ENCODE assay signal across 19 mouse cellular contexts in genomic region chr2:77768321-77768886, GRCm38 (mm10). TPM values are rescaled to one million over a fixed set of nuclear protein-coding genes. Genes with fewer than 3 reads are reported as not detected.
DNase-seq lines count a peak whose midpoint lies in the region; ATAC-seq lines count a peak whose summit lies in the region.
"Had no signal": no experiment of that assay in that cellular context is flagged by ENCODE, and none has a peak within 500 bp of the region (broad histone marks: within the 10 kb centered on the region; RNA-seq: fewer than 3 reads in every experiment).

No protein-coding gene starts in this region.

- WGBS in hindbrain, embryonic 15.5 days, result 38% methylated on average over 17 of the region's 17 CpGs
- WGBS in liver, embryonic 11.5 days, result 85% methylated on average over 17 of the region's 17 CpGs

- no peak overlapping the region for H3K9ac ChIP-seq in hindbrain, embryonic 15.5 days
- H3K9ac ChIP-seq in liver, embryonic 11.5 days (ENCODE audit: low read depth, low read length), result no peak overlapping the region
- H3K9ac ChIP-seq: embryonic facial prominence, embryonic 15.5 days; forebrain, embryonic 15.5 days; heart, embryonic 15.5 days; liver, embryonic 13.5 days; midbrain, embryonic 13.5 days had no signal

- intact Hi-C loops in left cerebral cortex, postnatal 25 days (cut with DNase I), result loop anchor here (5.0 kb wide), 1 partner anchor 49 kb away; the partner anchor contains the start of gene Zfp385b
- intact Hi-C loops in heart, postnatal 25 days (cut with DNase I), result no loop called here

- H3K27ac ChIP-seq in hindbrain, embryonic 15.5 days (replicated peaks), result no peak overlapping the region
- H3K27ac ChIP-seq in liver, embryonic 11.5 days (ENCODE audit: low read depth, low read length), result no peak overlapping the region
- H3K27ac ChIP-seq: embryonic facial prominence, embryonic 15.5 days; forebrain, embryonic 15.5 days; heart, embryonic 15.5 days; kidney, postnatal 0 days; liver, embryonic 13.5 days; macrophage; midbrain, embryonic 13.5 days had no signal

- peak overlapping the region; percentile 26 for H3K4me2 ChIP-seq in hindbrain, embryonic 15.5 days
- H3K4me2 ChIP-seq in liver, embryonic 11.5 days, result no peak overlapping the region
- H3K4me2 ChIP-seq: embryonic facial prominence, embryonic 15.5 days; forebrain, embryonic 15.5 days; heart, embryonic 15.5 days; liver, embryonic 13.5 days; midbrain, embryonic 13.5 days had no signal

- H3K9me3 ChIP-seq in hindbrain, embryonic 15.5 days, result no peaks in the 10 kb centered on the region
- H3K9me3 ChIP-seq in liver, embryonic 11.5 days (ENCODE audit: control insufficient read depth, low read length), result no peaks in the 10 kb centered on the region
- H3K9me3 ChIP-seq: embryonic facial prominence, embryonic 15.5 days; forebrain, embryonic 15.5 days; heart, embryonic 15.5 days; liver, embryonic 13.5 days; midbrain, embryonic 13.5 days had no signal

- H3K4me1 ChIP-seq in hindbrain, embryonic 15.5 days (replicated peaks), result peaks cover 9% of the 10 kb centered on the region
- H3K4me1 ChIP-seq in liver, embryonic 11.5 days (replicated peaks; ENCODE audit: control insufficient read depth, insufficient read depth, low read length), result no peaks in the 10 kb centered on the region
- H3K4me1 ChIP-seq: embryonic facial prominence, embryonic 15.5 days; liver, embryonic 13.5 days had no signal

- no peaks in the 10 kb centered on the region for H3K27me3 ChIP-seq in hindbrain, embryonic 15.5 days
- H3K27me3 ChIP-seq in liver, embryonic 11.5 days (replicated peaks; ENCODE audit: control insufficient read depth, insufficient read depth, low read length), result no peaks in the 10 kb centered on the region
- H3K27me3 ChIP-seq: embryonic facial prominence, embryonic 15.5 days; forebrain, embryonic 15.5 days; heart, embryonic 15.5 days; liver, embryonic 13.5 days; midbrain, embryonic 13.5 days had no signal

- H3K4me3 ChIP-seq in hindbrain, embryonic 15.5 days, result no peak overlapping the region
- H3K4me3 ChIP-seq in liver, embryonic 11.5 days (ENCODE audit: low read depth, low read length), result no peak overlapping the region
- H3K4me3 ChIP-seq: embryonic facial prominence, embryonic 15.5 days; forebrain, embryonic 15.5 days; heart, embryonic 15.5 days; liver, embryonic 13.5 days; midbrain, embryonic 13.5 days had no signal

- ATAC-seq in hindbrain, embryonic 15.5 days (ENCODE audit: low FRiP score, low read depth), result peak; percentile 45; the same call in 1 of the 2 replicates
- no peak for ATAC-seq in liver, embryonic 11.5 days (replicated peaks; ENCODE audit: low FRiP score)
- ATAC-seq: forebrain, embryonic 15.5 days; inflammation-experienced regulatory T-cells, adult 6 months; midbrain, embryonic 13.5 days had no signal

- H3K36me3 ChIP-seq in hindbrain, embryonic 15.5 days, result no peaks in the 10 kb centered on the region
- H3K36me3 ChIP-seq in liver, embryonic 11.5 days (ENCODE audit: control insufficient read depth, insufficient read depth, low read length), result no peaks in the 10 kb centered on the region
- H3K36me3 ChIP-seq: embryonic facial prominence, embryonic 15.5 days; forebrain, embryonic 15.5 days; heart, embryonic 15.5 days; liver, embryonic 13.5 days; midbrain, embryonic 13.5 days had no signal

- peak; percentile 19 for DNase-seq in layer of hippocampus, adult 11-12 months (ENCODE audit: low spot score)
- DNase-seq in layer of hippocampus, adult 9-10 months (ENCODE audit: low spot score), result no peak
- peak; percentile 72 for DNase-seq in brain, adult 2 months (ENCODE audit: low read depth, low spot score)
- peak; percentile 39 to 79 for DNase-seq in left cerebral cortex, postnatal 25 days (ENCODE audit: low spot score in 2 of 2)
- DNase-seq in liver, embryonic 11.5 days (ENCODE audit: low spot score), result no peak
- DNase-seq in adrenal gland, postnatal 25 days, result no peak
- DNase-seq in heart, postnatal 25 days (ENCODE audit: low spot score), result no peak
- DNase-seq: cerebellum, adult 11 months; cerebellum, postnatal 36 days; liver, embryonic 13.5 days had no signal

RNA-seq across cellular contexts. Expression of gene Zfp385b, which starts 51.0 kb away (rescaled TPM):
- polyA plus RNA-seq in hindbrain, embryonic 15.5 days (2015; fragmentation: Nextera tagmentation; extraction: Ambion mirVana), result 12.9 and 13.3 TPM in 2 replicates
- 10 to 100 TPM; 46.6 to 56.4 TPM for total RNA-seq in left cerebral cortex, postnatal 25 days (2021)
- polyA plus RNA-seq in liver, embryonic 11.5 days (2014; fragmentation: Nextera tagmentation; extraction: Ambion mirVana), result 2.6 and 2.8 TPM in 2 replicates
- total RNA-seq in adrenal gland, postnatal 25 days (2021), result 0.49 and 0.67 TPM in 2 replicates
- 10 to 100 TPM in 1 of 2 experiments, 1 to 10 TPM in 1; 10.0 to 11.5 TPM for total RNA-seq in heart, postnatal 25 days (2021)
- total RNA-seq: MEL had no signal
- polyA plus RNA-seq: inflammation-experienced regulatory T-cells, adult 6 months; macrophage had no signal

Comparison
In these comparisons a context has a peak if more than half of its experiments do, and no peak if none do; other contexts are left out.
1. DNase-seq: peak in layer of hippocampus, adult 11-12 months (single experiment), brain, adult 2 months (single experiment) and left cerebral cortex, postnatal 25 days (2 of 2); none in layer of hippocampus, adult 9-10 months (single experiment), liver, embryonic 11.5 days (single experiment), adrenal gland, postnatal 25 days (single experiment) and heart, postnatal 25 days (single experiment).